Mouse (Mus musculus) embryonic facial prominence, embryonic 13.5 days (tissue): Measurements from ENCODE around the gene Ear10. TPM values are rescaled to one million over a fixed set of nuclear protein-coding genes. Genes with fewer than 3 reads are reported as not detected.
"Not testable (repeated sequence)": the region's sequence is repeated elsewhere in the genome, so short reads cannot be mapped to it uniquely, and the experiment has no call there.

Source experiments
- ATAC-seq: fragments of 200-750 bp; cut with Nextera tagmentation; 2 replicates; pipeline ENCODE4 v1.8.0; 2017; ENCODE audit warnings: low read depth; ENCODE audit not compliant: insufficient number of reproducible peaks, insufficient read depth, low FRiP score, low TSS enrichment
- H3K27ac ChIP-seq: fragments of 300-500 bp; sonication (generic); 2 replicates; pipeline ENCODE4 v1.5.1; 2015; ENCODE audit warnings: moderate library complexity, mild to moderate bottlenecking, inconsistent platforms
- H3K27me3 ChIP-seq: fragments of 300-500 bp; sonication (generic); 2 replicates; pipeline ENCODE4 v1.6.1; 2015; ENCODE audit warnings: mild to moderate bottlenecking, inconsistent platforms
- H3K36me3 ChIP-seq: fragments of 300-500 bp; sonication (generic); 2 replicates; pipeline ENCODE4 v1.6.1; 2015; ENCODE audit warnings: mild to moderate bottlenecking, inconsistent platforms
- H3K4me1 ChIP-seq: fragments of 300-500 bp; sonication (generic); 2 replicates; pipeline ENCODE4 v1.6.1; 2015; ENCODE audit warnings: inconsistent platforms
- H3K4me2 ChIP-seq: fragments of 300-500 bp; sonication (generic); 2 replicates; pipeline ENCODE4 v1.6.1; 2015; ENCODE audit warnings: moderate library complexity, mild to moderate bottlenecking, inconsistent platforms
- H3K4me3 ChIP-seq: fragments of 300-500 bp; sonication (generic); 2 replicates; pipeline ENCODE4 v1.5.1; 2015; ENCODE audit warnings: mild to moderate bottlenecking, inconsistent platforms
- H3K9ac ChIP-seq: fragments of 300-500 bp; sonication (generic); 2 replicates; pipeline ENCODE4 v1.6.1; 2015; ENCODE audit warnings: mild to moderate bottlenecking, inconsistent platforms
- H3K9me3 ChIP-seq: fragments of 300-500 bp; sonication (generic); 2 replicates; pipeline ENCODE4 v1.6.1; 2016; ENCODE audit warnings: inconsistent platforms
- WGBS: fragments of 180-500 bp; shearing (Covaris S2); methylation state at CpG from one replicate; pipeline ENCODE4 v1.1.7; 2015; ENCODE audit warnings: mixed read lengths; 5-methylcytosine and 5-hydroxymethylcytosine counted together
- polyA plus RNA-seq: library from polyadenylated mRNA; unstranded; fragments of >200 nt; fragmentation: Nextera tagmentation; extraction: Ambion mirVana; gene quantifications from 2 replicates; pipeline ENCODE4 v1.2.1, GENCODE M21; 2015

Gene Ear10
- polyA plus RNA-seq, 1 experiment from 2014 or later: not detected

DNA sequence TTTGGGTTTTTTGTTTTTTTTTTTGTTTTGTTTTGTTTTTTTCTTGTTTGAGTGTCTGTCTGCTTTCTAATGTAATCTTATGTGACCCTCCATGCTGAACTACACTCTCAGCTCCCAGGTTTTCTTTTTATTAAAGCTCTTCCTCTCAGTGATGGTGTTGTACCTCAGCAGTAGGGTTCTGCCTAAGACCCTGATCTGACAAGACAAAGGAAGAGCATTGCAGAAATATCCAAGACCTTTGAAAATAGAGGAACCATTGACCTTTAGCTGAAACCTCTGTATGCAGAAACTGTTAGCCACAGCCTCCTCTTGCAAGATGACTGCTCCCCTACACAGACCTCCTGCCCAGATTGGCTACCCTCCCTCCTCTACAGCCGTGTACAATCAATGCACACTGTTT, 37.1 kb downstream of the Ear10 start:
- H3K4me2 ChIP-seq, H3K27ac ChIP-seq, H3K4me1 ChIP-seq, H3K9ac ChIP-seq, H3K27me3 ChIP-seq, H3K9me3 ChIP-seq, ATAC-seq, H3K36me3 ChIP-seq, H3K4me3 ChIP-seq: not testable (repeated sequence)
- WGBS: 50% methylated on average over 1 of the region's 1 CpGs

DNA sequence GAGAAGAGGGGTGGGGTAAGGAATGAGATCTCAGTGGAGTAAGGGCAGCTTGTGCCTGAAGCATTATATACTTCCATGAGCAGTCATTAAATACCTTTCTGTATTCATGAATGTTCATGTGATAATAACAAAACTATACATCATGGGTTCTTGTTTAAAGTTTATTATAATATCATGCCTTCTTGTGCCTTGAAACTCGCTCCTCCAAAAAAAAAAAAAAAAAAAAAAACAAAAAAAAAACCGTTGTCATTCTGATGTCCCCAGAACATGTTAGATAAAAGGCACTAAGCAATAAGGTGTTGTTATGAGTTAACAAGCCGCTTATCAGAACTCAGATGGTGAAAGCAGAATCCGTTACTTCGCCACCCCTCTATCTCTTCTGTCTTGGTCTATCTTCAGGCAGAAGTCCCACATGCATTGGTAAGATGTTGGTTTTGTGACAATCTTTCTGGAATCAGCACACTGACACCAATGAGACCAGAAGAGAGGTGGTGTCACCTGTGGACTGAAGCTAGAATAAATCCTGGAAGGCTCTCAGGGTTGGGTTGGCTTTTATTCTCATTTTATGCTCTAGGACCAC, 43.3 kb downstream of the Ear10 start:
- not testable (repeated sequence) for H3K36me3 ChIP-seq, H3K4me2 ChIP-seq, H3K4me3 ChIP-seq, ATAC-seq, H3K9ac ChIP-seq, H3K27ac ChIP-seq, H3K4me1 ChIP-seq, H3K27me3 ChIP-seq, H3K9me3 ChIP-seq
- 83% methylated on average over 5 of the region's 5 CpGs for WGBS

DNA sequence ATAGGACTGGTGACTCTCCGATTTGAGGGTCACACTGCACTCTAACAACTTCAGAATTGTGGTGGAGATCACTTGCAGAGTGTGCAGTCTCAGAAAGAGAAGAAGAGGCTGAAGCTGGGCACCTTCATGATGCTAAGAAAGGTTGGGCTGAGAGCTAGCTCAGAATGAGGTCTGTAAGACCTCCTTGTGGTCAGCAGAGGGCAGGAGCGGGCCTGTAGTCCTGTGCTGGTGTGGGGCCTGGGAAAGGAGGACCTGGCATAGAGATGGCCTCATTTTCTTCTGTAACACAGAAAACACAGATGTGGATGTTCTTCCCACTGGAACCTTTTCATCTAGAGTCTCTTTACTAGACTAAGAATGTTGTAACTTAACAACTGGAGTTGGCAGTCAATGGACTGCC, 45.6 kb downstream of the Ear10 start:
- H3K9me3 ChIP-seq, H3K4me2 ChIP-seq, H3K36me3 ChIP-seq, H3K4me3 ChIP-seq, ATAC-seq, H3K9ac ChIP-seq, H3K4me1 ChIP-seq, H3K27me3 ChIP-seq, H3K27ac ChIP-seq: not testable (repeated sequence)
- WGBS: 52% methylated on average over 1 of the region's 2 CpGs

DNA sequence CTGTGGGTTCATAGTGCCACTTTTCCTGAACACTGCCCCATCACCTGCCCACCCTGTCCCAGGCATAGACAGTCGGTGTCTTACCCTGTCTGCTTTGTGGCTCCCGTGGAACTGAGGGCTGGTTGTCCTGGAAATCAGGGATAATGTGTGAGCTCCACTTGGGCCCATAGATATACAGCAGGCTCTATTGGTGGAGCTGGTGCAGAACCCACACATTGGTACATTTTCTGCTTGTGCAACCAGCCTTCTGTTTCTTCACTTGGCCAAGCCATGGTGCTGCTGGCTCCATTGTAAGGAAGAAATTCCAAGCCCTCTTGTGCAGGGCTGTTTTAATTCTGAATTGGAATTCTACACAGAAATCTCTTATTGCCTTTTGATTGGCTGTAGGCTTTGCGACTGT, 47.9 kb downstream of the Ear10 start, which contains the start of gene Ear1:
Gene Ear1 (minus strand): TSS at position 101 of the 400 bp plus-strand sequence.
- not testable (repeated sequence) for H3K36me3 ChIP-seq, ATAC-seq, H3K9ac ChIP-seq, H3K4me1 ChIP-seq, H3K27me3 ChIP-seq, H3K27ac ChIP-seq, H3K4me2 ChIP-seq, H3K9me3 ChIP-seq, H3K4me3 ChIP-seq
- 86% methylated on average over 3 of the region's 3 CpGs for WGBS

DNA sequence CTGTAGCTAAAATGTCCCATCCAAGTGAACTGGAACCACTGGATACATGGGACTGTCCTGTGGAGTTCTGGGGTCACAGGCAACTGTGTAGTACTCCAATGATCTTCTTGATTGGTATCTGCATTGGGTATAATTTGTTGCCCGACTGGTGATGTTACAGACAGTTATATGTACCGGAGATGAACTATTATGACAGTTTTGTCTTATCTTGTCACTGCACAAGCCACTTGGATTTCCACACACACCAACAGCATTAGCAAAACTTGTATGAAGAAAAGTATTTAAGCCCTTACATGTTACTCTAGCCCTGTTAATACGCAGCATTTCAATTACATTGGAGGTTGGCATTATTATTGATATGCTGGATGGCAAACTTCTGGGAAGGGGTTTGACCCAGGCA, 48.5 kb downstream of the Ear10 start:
- not testable (repeated sequence) for H3K27me3 ChIP-seq, H3K4me1 ChIP-seq, ATAC-seq, H3K27ac ChIP-seq, H3K9me3 ChIP-seq, H3K9ac ChIP-seq, H3K4me2 ChIP-seq, H3K36me3 ChIP-seq, H3K4me3 ChIP-seq
- 85% methylated on average over 3 of the region's 3 CpGs for WGBS

Other genes starting within 250 kb of the Ear10 start
- gene Gm8165, start 246.4 kb downstream of the Ear10 start, polyA plus RNA-seq: not detected in 2 replicates
- 1.3 and 2.0 TPM in 2 replicates for gene Gm7324, start 225.7 kb downstream of the Ear10 start, polyA plus RNA-seq
- not detected in 2 replicates for gene Gm16506, start 196.1 kb downstream of the Ear10 start, polyA plus RNA-seq
- gene Gm6526, start 175.7 kb downstream of the Ear10 start, polyA plus RNA-seq: not detected in 2 replicates
- gene Gm8180, start 138.8 kb downstream of the Ear10 start, polyA plus RNA-seq: not detected in 2 replicates
- gene Ear1, start 48.0 kb downstream of the Ear10 start, polyA plus RNA-seq: not detected in 2 replicates
- 7.3 and 7.4 TPM in 2 replicates for gene Gm8113, start 1.8 kb upstream of the Ear10 start, polyA plus RNA-seq
- gene Ang5, start 33.5 kb upstream of the Ear10 start, polyA plus RNA-seq: not detected in 2 replicates
- not detected in 2 replicates for gene Ang6, start 78.7 kb upstream of the Ear10 start, polyA plus RNA-seq
- not detected in 2 replicates for gene Ear2, start 179.1 kb upstream of the Ear10 start, polyA plus RNA-seq
- not detected in 2 replicates for gene Gm3327, start 200.3 kb upstream of the Ear10 start, polyA plus RNA-seq